Mouse (Mus musculus) embryo, embryonic 11 days (tissue): Measurements from ENCODE around the gene Ppm1l.
A peak's percentile ranks its signal among the peaks of the same experiment; 100 is the strongest.

Experiments used
- DNase-seq: peaks from one replicate; pipeline ENCODE4 v3.0.0-alpha.2; 2015

Ppm1l gene

DNA sequence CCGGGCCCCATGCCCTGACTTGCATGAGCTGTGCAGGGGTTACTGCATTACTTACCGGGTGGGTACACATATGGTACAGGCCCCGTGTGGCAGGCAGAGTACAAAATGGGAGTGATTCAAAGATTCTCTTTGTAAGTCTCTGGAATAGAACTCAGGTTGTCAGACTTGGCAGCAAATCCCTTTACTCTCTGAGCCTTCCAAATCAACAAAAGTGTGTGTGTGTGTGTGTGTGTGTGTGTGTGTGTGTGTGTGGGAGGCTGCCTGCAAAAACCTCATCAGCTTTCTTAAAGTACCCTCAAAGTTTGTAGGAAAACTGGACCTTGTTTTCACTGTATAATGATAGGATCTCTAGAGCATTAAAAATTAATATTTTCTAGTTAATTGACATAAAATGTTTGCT, 132.4 kb downstream of the Ppm1l start:
- DNase-seq: no peak

DNA sequence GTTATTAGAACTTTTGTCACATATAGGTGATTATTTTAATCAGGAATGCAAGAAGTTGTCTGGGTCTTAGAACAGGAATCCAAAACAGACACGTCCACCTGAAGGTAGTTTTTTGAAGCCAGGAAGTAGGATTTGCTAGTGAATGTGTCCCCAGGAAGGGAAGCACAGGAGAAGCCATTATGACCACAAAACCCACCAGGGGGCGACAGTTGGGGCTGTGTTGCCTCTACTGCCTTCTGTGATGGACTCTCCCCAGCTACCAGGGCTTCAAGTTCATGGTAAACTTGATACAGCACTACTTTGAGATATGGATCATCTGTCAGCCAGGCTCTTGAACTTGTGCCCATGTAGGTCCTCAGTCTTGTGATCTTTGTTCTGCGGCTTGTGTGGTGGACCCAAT, 137.7 kb downstream of the Ppm1l start:
- no peak for DNase-seq

GRCm38 (mm10) chr3:69456071-69456470, 139.4 kb downstream of the Ppm1l start:
- DNase-seq: no peak

GRCm38 (mm10) chr3:69458756-69459155, 142.1 kb downstream of the Ppm1l start:
- no peak for DNase-seq

DNA sequence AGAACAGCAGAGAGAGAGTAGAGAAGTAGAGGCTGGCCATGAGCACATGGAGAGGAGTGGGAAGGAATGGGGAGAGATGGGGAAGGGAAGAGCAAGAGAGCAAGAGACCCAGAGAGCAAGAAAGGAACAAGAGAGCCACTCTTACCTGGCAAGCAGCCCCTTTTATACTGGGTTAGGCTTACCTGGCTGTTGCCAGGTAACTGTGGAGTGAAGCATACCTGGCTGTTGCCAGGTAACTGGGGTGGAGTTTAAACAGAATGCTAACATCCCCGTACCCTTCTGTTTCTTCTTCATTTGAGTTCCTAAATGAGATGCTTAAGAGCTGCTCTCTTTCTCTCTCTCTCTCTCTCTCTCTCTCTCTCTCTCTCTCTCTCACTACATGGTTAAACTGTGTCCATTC, 145.3 kb downstream of the Ppm1l start:
- DNase-seq: no peak

GRCm38 (mm10) chr3:69465751-69466150, 149.1 kb downstream of the Ppm1l start:
- no peak for DNase-seq

DNA sequence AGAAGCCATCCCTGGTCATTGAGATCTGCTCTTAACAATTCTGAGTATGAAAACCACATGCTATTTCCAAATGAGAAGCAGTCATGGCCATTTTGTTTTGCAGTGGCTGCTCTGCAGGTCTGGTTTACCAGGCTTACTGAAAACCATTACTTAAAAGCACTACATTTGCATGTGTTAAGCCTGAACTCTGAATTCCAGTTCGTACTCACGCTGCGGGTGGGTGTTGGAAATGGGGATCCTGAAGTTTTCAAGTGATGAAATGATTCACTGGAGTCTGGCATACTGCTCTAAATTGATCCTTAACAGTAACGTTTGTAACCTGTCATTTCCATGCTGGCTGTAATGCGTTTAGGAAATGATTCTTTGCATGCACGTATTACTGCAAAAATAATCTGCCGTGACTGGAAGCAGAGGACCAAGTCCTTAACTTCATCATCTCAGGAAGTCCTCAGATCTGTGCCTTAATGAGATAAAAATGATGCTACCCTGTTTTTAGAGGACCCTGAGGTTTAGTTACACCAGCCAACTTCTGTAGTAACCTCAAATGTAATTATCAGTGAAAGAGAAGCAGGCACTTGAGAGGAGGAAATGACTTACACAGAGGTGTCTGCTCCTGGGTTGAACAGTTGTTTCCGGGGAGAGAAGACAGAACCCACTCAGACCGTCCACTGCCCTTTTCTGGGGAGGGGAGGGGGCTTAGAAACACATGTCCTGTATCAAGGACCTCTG, 151.8 kb downstream of the Ppm1l start:
- no peak for DNase-seq

- no peak for DNase-seq
Observed at GRCm38 (mm10) chr3:69469463-69470141, 152.9 kb downstream of the Ppm1l start.

- peak; percentile 36 for DNase-seq
Observed at GRCm38 (mm10) chr3:69470142-69470796, 153.6 kb downstream of the Ppm1l start.

DNA sequence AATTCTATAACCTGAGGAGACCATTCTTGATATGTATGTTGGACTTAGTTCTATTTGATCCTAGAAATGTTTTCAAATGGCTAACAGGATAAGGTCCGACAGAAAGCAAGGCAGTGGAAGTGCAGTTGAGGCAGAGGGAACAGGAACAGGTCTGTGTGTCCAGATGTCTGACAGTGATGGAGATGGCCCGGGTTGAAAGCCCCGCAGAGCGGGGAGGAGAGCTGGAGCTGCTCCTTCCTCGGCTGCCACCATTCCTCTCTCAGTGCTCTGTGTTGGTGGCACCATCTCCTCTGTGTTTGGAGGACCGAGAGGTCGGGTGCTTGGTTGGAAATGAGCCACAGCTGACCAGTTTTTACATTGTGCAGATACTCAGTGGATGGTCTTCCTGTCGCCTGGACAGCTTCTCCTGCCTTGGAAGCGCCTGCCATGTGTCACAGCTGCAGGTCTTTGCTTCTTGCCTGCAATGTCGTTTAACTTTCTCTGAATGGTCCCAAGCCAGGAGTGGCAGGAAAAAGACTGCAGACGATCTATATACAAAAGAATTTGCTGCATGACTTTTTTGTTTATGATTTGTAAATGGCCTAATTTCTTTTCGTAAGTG, 159.3 kb downstream of the Ppm1l start:
- no peak for DNase-seq

DNA sequence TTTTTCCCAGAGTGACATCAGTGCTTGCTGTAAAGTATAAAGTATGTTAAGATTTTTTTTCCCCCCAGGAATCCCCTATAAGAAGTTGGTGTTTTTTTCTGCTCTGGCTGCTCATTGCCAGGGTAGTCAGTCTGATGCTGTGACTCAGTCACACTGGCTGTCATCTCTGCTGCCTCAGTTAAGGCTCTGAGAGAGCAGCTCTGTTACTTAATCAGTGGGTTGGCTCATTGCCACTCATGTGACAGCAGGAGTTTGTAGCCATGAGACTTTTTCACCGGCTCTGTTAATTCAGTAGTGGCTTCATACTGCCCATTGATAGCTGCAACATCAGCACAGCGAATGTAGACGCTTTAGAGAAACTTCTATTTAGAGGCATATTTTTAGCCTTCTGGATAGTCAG, 163.3 kb downstream of the Ppm1l start:
- no peak for DNase-seq

GRCm38 (mm10) chr3:69481835-69482234, 165.2 kb downstream of the Ppm1l start:
- DNase-seq: peak; percentile 82

GRCm38 (mm10) chr3:69484006-69484574, 167.4 kb downstream of the Ppm1l start:
- no peak for DNase-seq

DNA sequence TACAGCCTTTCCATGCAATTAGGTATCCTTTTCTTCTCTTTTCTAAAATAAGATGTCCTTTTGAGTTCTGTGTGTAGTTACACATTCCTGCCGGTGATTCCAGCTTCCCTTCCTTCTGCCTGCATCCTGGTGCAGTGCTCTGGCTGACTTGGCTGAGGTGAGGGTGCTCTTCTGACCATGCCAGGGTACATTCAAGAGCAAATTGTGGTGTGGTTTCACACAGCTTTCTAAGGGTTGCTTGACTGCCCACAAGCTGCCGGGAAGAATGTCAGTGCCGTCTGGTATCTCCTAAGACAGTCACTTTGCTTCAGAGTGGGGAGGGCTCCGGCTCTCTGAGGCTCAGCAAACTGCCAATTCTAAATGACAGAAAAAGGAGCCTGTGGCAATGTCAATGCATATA, 167.9 kb downstream of the Ppm1l start:
- DNase-seq: no peak

DNA sequence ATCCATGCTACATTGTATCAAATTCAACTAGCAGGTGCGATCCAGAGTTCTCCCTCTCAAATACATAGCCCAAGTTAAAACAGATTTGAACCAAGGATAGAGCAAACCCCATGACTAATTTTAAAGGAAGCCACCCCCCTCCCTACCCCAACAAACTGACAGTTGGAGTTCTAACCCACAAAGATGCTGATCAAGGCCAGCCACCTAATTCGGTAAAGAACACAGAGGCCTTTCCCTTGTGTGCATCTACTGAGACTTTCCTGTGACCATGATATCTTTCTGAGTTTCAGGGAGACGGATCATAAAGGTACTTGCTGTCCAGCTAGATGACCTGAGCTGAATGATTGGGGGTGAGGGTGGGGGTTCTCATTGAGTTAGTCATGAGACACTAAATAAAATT, 168.7 kb downstream of the Ppm1l start:
- DNase-seq: no peak

DNA sequence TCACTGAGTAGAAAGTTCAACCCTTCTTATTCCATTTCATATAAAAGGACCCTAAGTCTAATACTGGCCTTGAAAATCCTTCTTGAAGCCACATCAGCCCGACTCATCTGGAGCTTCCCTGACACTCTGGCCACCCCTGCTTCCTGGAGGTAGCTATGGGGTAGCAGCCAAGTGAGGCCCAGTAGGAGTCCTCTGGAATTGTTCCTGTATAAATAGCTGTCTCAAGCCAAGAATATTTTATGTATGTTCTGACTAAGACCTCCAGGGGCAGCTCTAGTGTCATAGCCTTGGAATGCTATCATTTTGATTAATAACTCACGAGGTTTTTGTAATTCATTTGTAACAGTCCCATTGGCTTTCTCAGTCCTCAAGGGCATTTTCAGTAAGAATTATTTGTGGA, 169.1 kb downstream of the Ppm1l start:
- DNase-seq: no peak

DNA sequence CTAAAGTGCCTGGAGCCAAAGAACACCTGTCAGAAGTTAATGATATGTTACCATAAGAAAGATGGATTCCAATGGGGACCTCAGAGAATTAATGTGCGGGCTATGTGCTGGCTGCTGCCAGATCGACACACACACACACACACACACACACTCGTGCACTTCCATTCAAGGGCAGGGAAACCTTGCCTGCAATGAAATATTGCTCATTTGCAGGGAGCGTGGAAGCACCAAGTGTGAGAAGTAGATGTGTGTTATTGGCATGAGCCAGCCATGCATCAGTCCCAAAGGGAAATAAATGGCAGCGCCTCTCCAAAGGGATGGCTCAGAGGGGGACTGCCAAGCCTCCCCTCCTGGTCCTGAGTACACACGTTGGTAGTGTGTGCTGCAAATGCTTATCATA, 170.8 kb downstream of the Ppm1l start:
- DNase-seq: no peak

DNA sequence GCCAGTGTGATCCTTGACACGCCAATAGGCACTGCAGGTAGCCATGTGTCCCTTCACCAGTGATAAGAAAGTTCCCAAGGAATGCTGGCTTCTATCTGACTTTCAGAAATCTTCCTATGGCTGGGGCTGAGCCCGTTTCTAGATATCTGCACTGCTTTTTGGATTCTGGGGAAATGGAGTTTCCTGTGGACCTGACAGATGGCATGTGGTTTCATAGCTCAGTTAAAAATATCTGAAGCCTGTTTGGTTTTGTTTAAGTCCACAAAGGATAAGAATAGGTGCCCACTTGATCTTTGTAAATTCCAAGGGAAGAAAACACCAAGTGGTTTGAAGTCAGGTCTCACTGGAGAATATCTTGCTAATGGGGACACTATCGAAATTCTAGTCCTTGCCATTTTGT, 173.0 kb downstream of the Ppm1l start:
- DNase-seq: no peak

DNA sequence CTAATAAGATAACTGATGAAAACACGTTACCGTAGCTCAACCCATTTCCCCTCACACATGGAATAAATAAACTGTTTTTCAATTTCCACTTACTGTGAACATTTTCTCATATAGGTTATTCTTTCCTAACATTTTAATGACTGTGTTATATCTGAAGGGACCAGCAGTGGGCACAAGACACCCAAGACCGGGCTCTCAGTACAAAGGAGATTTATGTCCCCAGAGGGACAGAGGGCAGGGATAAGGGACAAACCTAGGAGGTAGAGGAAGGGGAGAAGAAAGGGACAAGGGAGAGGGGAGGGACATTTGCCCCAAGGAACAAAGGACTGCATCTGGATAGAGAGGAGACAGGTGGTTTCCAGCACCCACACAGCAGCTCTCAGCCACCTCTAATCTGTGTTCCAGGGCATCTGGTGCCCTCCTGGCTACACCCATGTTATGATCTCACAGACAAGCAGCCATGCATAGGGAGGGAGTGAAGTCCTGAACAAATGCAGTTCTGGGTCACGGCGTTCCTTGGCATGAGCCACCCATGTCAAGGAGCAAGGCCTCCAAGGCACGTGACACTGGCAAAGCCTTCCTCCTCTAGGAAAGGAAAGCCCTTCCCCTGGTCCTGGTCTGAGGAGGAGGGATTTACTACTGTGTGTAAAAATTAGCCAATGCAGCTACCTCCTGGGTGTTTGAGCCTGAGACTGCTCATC, 174.5 kb downstream of the Ppm1l start:
- no peak for DNase-seq

GRCm38 (mm10) chr3:69494233-69495010, 177.8 kb downstream of the Ppm1l start:
- no peak for DNase-seq

DNA sequence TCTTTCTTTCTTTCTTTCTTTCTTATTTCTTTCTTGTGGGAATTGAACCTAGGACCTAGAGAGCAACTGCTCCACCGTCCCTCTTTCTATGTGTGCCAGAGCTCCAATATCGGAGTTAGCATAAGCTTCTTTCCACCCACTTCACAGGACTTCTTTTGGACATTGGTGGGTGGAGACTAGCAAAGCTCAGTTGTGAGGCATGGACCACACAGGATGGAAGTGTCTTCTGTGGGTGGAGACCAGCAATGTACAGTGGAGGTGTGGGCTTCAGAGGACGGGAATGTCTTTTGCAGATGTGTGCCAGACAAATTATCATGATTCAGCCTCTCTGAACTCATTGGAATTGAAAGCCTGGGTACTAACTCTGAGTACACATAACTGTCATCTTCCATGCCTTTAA, 180.5 kb downstream of the Ppm1l start:
- DNase-seq: no peak

- peak; percentile 67 for DNase-seq
Observed at GRCm38 (mm10) chr3:69502009-69502408, 185.3 kb downstream of the Ppm1l start.
